Mouse (Mus musculus) stomach, embryonic 16.5 days (tissue): ENCODE data around the gene Clk4. TPM values are rescaled to one million over a fixed set of nuclear protein-coding genes. Genes with fewer than 3 reads are reported as not detected.

Experiments
- ATAC-seq: fragments of 200-750 bp; cut with Nextera tagmentation; 2 replicates; pipeline ENCODE4 v1.8.0; 2017; ENCODE audit warnings: moderate number of reproducible peaks, moderate TSS enrichment; ENCODE audit not compliant: insufficient read depth, low FRiP score
- H3K27ac ChIP-seq: fragments of 300-500 bp; sonication (generic); 2 replicates; pipeline ENCODE4 v1.5.1; 2014; ENCODE audit warnings: low read length
- H3K27me3 ChIP-seq: fragments of 300-500 bp; sonication (generic); 2 replicates; pipeline ENCODE4 v1.6.1; 2014; ENCODE audit warnings: low read length, control low read depth, mixed read lengths; ENCODE audit not compliant: control insufficient read depth, insufficient read depth
- H3K36me3 ChIP-seq: fragments of 300-500 bp; sonication (generic); 2 replicates; pipeline ENCODE4 v1.6.1; 2014; ENCODE audit warnings: low read length; ENCODE audit not compliant: control insufficient read depth, insufficient read depth
- H3K4me1 ChIP-seq: fragments of 300-500 bp; sonication (generic); 2 replicates; pipeline ENCODE4 v1.6.1; 2014; ENCODE audit warnings: low read length, control low read depth, mixed read lengths; ENCODE audit not compliant: control insufficient read depth, insufficient read depth
- H3K4me2 ChIP-seq: fragments of 300-500 bp; sonication (generic); 2 replicates; pipeline ENCODE4 v1.6.1; 2014; ENCODE audit warnings: low read depth, low read length, mixed read lengths
- H3K4me3 ChIP-seq: fragments of 300-500 bp; sonication (generic); replicated peaks from 2 replicates; pipeline ENCODE4 v1.5.1; 2014; ENCODE audit warnings: mild to moderate bottlenecking, low read length
- H3K9ac ChIP-seq: fragments of 300-500 bp; sonication (generic); 2 replicates; pipeline ENCODE4 v1.6.1; 2014; ENCODE audit warnings: low read length
- H3K9me3 ChIP-seq: fragments of 300-500 bp; sonication (generic); replicated peaks from 2 replicates; pipeline ENCODE4 v1.6.1; 2016; ENCODE audit warnings: low read length, control low read depth; ENCODE audit not compliant: control insufficient read depth
- WGBS: fragments of 180-500 bp; shearing (Covaris S2); extraction: QIAGEN DNeasy Blood & Tissue Kit; methylation state at CpG from one replicate; pipeline ENCODE4 v1.1.7; 2014; 5-methylcytosine and 5-hydroxymethylcytosine counted together
- polyA plus RNA-seq: library from polyadenylated mRNA; unstranded; fragments of >200 nt; fragmentation: Nextera tagmentation; extraction: Ambion mirVana; gene quantifications from 2 replicates; pipeline ENCODE4 v1.2.1, GENCODE M21; 2015

Clk4 gene
- polyA plus RNA-seq, 1 experiment from 2014 or later: 115 TPM

- no peak overlapping the region for H3K27ac ChIP-seq
- H3K36me3 ChIP-seq: no peaks in the 10 kb centered on the region
- no peak for ATAC-seq
- H3K9me3 ChIP-seq: no peaks in the 10 kb centered on the region
- H3K27me3 ChIP-seq: no peaks in the 10 kb centered on the region
- 75% methylated on average over 11 of the region's 11 CpGs for WGBS
- H3K4me1 ChIP-seq: no peaks in the 10 kb centered on the region
- no peak overlapping the region for H3K9ac ChIP-seq
- H3K4me3 ChIP-seq: no peak overlapping the region
- H3K4me2 ChIP-seq: no peak overlapping the region
Observed at GRCm38 (mm10) chr11:51329837-51330714, 68.5 kb downstream of the Clk4 start.

Other genes with a start within 250 kb of the Clk4 start
- not detected in 2 replicates for gene Olfr54, start 247.5 kb upstream of the Clk4 start, polyA plus RNA-seq
- gene Olfr1375, start 213.6 kb upstream of the Clk4 start, polyA plus RNA-seq: not detected in 2 replicates
- 7.4 TPM in 2 replicates for gene Zfp354a, start 202.5 kb upstream of the Clk4 start, polyA plus RNA-seq
- not detected in 2 replicates for gene Gm12569, start 41.3 kb upstream of the Clk4 start, polyA plus RNA-seq
- gene BC049762, start 1.3 kb downstream of the Clk4 start, polyA plus RNA-seq: 0.36 TPM in 1 of 2 replicates, not detected in the other
- gene Col23a1, start 28.2 kb downstream of the Clk4 start, polyA plus RNA-seq: 5.7 and 7.0 TPM in 2 replicates